Mouse (Mus musculus) forebrain, embryonic 12.5 days (tissue): ENCODE measurements around the gene Mr1. TPM values are rescaled to one million over a fixed set of nuclear protein-coding genes. Genes with fewer than 3 reads are reported as not detected.

Source experiments
- ATAC-seq: fragments of 200-750 bp; cut with Nextera tagmentation; 2 replicates; pipeline ENCODE4 v1.8.0; 2017; ENCODE audit warnings: moderate TSS enrichment; ENCODE audit not compliant: low FRiP score
- H3K27ac ChIP-seq: fragments of 300-500 bp; sonication (generic); 2 replicates; pipeline ENCODE4 v1.5.1; 2016; ENCODE audit warnings: mild to moderate bottlenecking
- H3K27me3 ChIP-seq: fragments of 300-500 bp; sonication (generic); 2 replicates; pipeline ENCODE4 v1.6.1; 2016; ENCODE audit warnings: mild to moderate bottlenecking
- H3K36me3 ChIP-seq: fragments of 300-500 bp; sonication (generic); replicated peaks from 2 replicates; pipeline ENCODE4 v1.6.1; 2016; ENCODE audit warnings: mild to moderate bottlenecking
- H3K4me1 ChIP-seq: fragments of 300-500 bp; sonication (generic); 2 replicates; pipeline ENCODE4 v1.6.1; 2016
- H3K4me2 ChIP-seq: fragments of 300-500 bp; sonication (generic); 2 replicates; pipeline ENCODE4 v1.6.1; 2016; ENCODE audit warnings: mild to moderate bottlenecking, moderate library complexity
- H3K4me3 ChIP-seq: fragments of 300-500 bp; sonication (generic); replicated peaks from 2 replicates; pipeline ENCODE4 v1.5.1; 2016; ENCODE audit warnings: mild to moderate bottlenecking
- H3K9ac ChIP-seq: fragments of 300-500 bp; sonication (generic); 2 replicates; pipeline ENCODE4 v1.6.1; 2016; ENCODE audit warnings: mild to moderate bottlenecking
- H3K9me3 ChIP-seq: fragments of 300-500 bp; sonication (generic); 2 replicates; pipeline ENCODE4 v1.6.1; 2016
- whole genome bisulfite sequencing: fragments of 180-500 bp; shearing (Covaris S2); methylation state at CpG from one replicate; pipeline ENCODE4 v1.1.7; 2016; 5-methylcytosine and 5-hydroxymethylcytosine counted together
- polyA plus RNA-seq: library from polyadenylated mRNA; unstranded; fragments of >200 nt; fragmentation: Nextera tagmentation; extraction: Ambion mirVana; gene quantifications from 2 replicates; pipeline ENCODE4 v1.2.1, GENCODE M21; 2016

Gene Mr1
- polyA plus RNA-seq, 1 experiment from 2014 or later, result 1.3 TPM

DNA sequence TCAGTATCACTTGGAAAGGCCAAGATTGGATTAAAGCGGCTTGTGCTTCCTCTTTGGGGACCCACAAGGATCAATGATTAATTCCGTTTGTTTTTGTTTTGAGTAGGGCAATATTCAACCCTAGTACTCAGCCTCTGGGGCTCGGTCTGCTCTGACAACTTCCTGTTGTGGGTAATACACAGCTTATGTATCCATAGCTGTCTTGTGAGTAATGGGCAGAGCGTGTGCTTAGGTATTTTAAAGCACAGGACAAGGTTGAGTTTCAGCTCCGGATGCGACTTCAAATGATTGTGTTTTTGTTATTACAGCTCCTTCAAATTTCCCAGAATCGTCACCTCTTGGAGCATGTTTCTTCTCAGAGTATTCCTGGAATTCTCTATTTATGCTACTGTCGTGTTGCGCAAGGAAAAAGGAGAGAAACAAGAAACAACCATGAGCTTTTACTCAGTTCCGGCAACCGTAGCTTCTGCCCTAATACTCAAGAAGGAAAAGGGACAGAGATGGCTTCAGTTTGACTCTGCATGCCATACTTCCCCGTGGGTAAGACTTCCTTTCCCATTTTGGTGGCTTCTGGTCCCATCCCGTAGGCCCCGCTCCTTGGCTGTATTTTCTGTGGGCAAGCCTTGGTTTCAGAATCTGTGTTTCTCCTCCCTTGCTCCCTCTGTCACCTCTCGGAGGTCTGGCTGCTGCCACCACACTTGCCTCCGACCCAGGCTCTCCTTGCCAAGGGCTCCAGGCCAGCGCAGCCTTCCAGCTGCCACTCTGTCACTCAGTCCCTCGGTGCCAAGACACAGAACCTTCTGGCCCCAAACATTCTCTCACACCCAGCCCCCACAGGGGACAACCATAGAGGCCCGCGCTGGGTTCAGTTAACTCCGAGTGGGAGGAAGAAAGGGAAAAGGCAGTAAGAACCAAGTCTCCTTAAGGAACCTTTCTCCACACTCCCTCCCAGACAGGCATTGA, 24.4 kb downstream of the Mr1 start:
- H3K27me3 ChIP-seq, result peaks cover 9% of the 10 kb centered on the region; the same call in 1 of the 2 replicates
- H3K4me2 ChIP-seq, result no peak overlapping the region
- H3K36me3 ChIP-seq, result no peaks in the 10 kb centered on the region
- H3K9ac ChIP-seq, result no peak overlapping the region
- H3K9me3 ChIP-seq, result no peaks in the 10 kb centered on the region
- 83% methylated on average over 21 of the region's 21 CpGs for WGBS
- no peak overlapping the region for H3K4me3 ChIP-seq
- no peak for ATAC-seq
- H3K27ac ChIP-seq, result no peak overlapping the region
- no peaks in the 10 kb centered on the region for H3K4me1 ChIP-seq

DNA sequence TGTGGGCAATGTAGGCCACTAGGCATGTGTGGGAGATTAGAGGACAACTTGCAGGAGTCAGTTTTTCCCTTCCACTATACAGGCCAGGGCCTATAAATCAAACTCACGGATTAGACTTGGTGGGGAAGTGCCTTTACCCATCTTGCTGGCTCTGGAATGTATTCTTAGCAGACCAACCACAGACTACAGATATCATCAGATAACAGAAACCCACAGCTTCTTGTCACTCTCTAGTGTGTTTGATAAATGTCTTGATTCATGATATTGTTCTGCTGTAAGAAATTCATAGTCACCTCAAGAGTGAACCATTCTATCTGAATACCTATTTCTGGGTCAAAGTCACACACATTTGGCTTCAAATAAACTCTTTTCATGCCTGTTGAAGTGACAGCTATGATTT, 26.9 kb downstream of the Mr1 start:
- Histone ChIP-seq H3K36me3 (no peaks in the 10 kb centered on the region), H3K4me3 (no peak overlapping the region), H3K9ac (no peak overlapping the region), H3K27ac (no peak overlapping the region), H3K27me3 (peaks cover 19% of the 10 kb centered on the region), H3K4me1 (no peaks in the 10 kb centered on the region), H3K4me2 (no peak overlapping the region), H3K9me3 (no peaks in the 10 kb centered on the region)
- no peak for ATAC-seq
- WGBS, result 88% methylated on average over 1 of the region's 1 CpGs

- Histone ChIP-seq H3K27me3 (peaks cover 42% of the 10 kb centered on the region), H3K4me3 (no peak overlapping the region), H3K4me2 (no peak overlapping the region), H3K4me1 (peaks cover 43% of the 10 kb centered on the region), H3K9ac (no peak overlapping the region), H3K9me3 (no peaks in the 10 kb centered on the region), H3K36me3 (no peaks in the 10 kb centered on the region), H3K27ac (no peak overlapping the region)
- ATAC-seq, result no peak
- 10% methylated on average over 3 of the region's 3 CpGs for WGBS
Measured at GRCm38 (mm10) chr1:155113946-155114345, 32.7 kb downstream of the Mr1 start.

DNA sequence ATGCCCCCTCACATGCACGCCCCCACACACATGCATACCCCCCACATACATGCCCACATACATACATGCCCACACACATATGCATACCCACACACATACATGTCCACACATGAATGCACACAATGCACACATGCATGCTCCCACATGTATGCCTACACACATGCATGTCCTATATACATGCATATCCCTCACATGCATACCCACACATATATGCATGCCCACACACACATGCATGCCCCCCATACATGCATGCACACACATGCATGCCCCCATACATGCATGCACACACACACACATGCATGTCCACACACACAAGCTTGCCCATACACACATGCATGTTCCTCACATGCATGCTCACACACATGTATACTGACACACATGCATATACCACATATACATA, 33.7 kb downstream of the Mr1 start:
- Histone ChIP-seq H3K9ac (no peak overlapping the region), H3K4me3 (no peak overlapping the region), H3K9me3 (no peaks in the 10 kb centered on the region), H3K27me3 (peaks cover 35% of the 10 kb centered on the region), H3K4me2 (no peak overlapping the region), H3K4me1 (peaks cover 53% of the 10 kb centered on the region), H3K27ac (no peak overlapping the region), H3K36me3 (no peaks in the 10 kb centered on the region)
- ATAC-seq, result no peak
- WGBS, result 91% methylated on average over 1 of the region's 1 CpGs

DNA sequence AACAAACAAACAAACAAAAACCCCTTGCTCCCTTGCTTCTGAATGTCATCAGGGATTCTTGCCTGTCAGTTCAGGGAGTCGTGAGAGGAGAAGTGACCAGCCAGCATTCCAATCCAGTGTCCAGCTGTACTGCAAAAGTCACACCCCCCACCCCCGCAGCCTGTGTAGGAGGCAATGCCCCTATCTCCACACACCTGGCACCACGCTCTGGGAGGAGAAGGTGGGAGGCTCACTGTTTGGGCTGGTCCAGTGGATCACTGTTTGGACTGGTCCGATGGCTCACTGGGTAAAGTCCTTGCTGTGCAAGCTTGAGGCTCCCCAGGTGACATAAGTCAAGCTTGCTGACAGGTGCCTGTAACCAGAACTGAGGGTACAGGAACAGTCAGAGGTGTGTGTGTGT, 34.5 kb downstream of the Mr1 start:
- peaks cover 33% of the 10 kb centered on the region for H3K27me3 ChIP-seq

DNA sequence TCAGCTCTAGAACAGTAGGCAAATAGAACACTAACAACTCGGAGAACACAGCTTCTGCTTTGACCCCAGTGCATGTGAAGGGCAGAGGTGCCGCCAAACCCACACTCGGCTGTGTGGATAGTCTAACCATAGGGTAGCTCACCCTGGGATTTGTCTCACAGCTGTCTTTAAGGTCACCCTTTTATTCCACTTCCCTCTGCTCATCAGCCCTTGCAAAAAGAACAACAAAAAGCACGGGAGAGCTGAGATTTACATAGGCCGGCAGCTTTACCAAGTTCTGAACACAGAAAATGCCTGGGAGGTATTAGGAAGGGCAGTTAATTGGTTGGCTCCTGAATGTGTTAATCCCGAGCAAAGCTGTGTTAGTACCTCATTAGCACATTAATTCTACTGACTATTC, 35.1 kb downstream of the Mr1 start:
- H3K4me1 ChIP-seq, result peaks cover 55% of the 10 kb centered on the region
- no peaks in the 10 kb centered on the region for H3K9me3 ChIP-seq
- 0 out of 2 replicates have a peak overlapping the region, but pooled peaks have one; percentile 0 for H3K4me2 ChIP-seq
- 4% methylated on average over 6 of the region's 6 CpGs for WGBS
- H3K27ac ChIP-seq, result peak overlapping the region; percentile 67
- peaks cover 37% of the 10 kb centered on the region for H3K27me3 ChIP-seq
- no peak overlapping the region for H3K4me3 ChIP-seq
- peak; percentile 62; the same call in 1 of the 2 replicates for ATAC-seq
- H3K9ac ChIP-seq, result no peak overlapping the region
- H3K36me3 ChIP-seq, result no peaks in the 10 kb centered on the region

More for the DNA sequence above, 34.5 kb downstream of the Mr1 start:
- WGBS, result 13% methylated on average over 4 of the region's 4 CpGs
- no peak overlapping the region for H3K27ac ChIP-seq
- no peak overlapping the region for H3K9ac ChIP-seq
- H3K4me1 ChIP-seq, result peaks cover 55% of the 10 kb centered on the region
- H3K4me3 ChIP-seq, result no peak overlapping the region
- no peak overlapping the region for H3K4me2 ChIP-seq
- no peaks in the 10 kb centered on the region for H3K9me3 ChIP-seq
- no peaks in the 10 kb centered on the region for H3K36me3 ChIP-seq
- peak; percentile 39; the same call in 1 of the 2 replicates for ATAC-seq

- peaks cover 27% of the 10 kb centered on the region for H3K27me3 ChIP-seq
- no peaks in the 10 kb centered on the region for H3K36me3 ChIP-seq
- H3K4me2 ChIP-seq, result peak overlapping the region; percentile 22; the same call in 1 of the 2 replicates
- peak overlapping the region; percentile 59 for H3K27ac ChIP-seq
- peaks cover 55% of the 10 kb centered on the region for H3K4me1 ChIP-seq
- 0 out of 2 replicates have a peak overlapping the region, but pooled peaks have one; percentile 21 for H3K9ac ChIP-seq
- no peak overlapping the region for H3K4me3 ChIP-seq
- 13% methylated on average over 18 of the region's 18 CpGs for WGBS
- ATAC-seq, result no peak
- no peaks in the 10 kb centered on the region for H3K9me3 ChIP-seq
Measured at GRCm38 (mm10) chr1:155109387-155110350, 36.9 kb downstream of the Mr1 start.

DNA sequence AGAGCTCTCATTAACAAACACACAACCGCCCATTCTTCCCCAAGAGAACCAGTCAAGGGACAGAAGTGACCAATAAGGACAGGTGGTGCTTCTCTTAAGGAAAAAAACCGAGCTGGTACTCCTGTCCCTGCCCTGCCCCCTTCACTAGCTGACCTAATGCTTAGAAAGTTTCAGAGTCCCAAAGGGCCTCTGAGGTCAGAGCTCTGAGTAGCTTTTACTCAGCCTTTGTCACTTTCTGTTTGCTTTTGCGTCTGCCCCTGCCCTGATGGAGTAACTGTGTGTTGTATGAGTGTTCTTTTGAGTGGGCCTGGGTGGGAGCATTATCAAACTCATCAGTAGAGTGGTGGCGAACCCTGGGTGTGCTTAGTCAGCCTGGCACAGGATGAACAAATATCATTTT, 38.2 kb downstream of the Mr1 start:
- Histone ChIP-seq H3K27me3 (peaks cover 16% of the 10 kb centered on the region; the same call in 1 of the 2 replicates), H3K4me2 (no peak overlapping the region), H3K4me3 (no peak overlapping the region), H3K9me3 (no peaks in the 10 kb centered on the region), H3K4me1 (peaks cover 46% of the 10 kb centered on the region), H3K36me3 (no peaks in the 10 kb centered on the region), H3K9ac (no peak overlapping the region), H3K27ac (no peak overlapping the region)
- WGBS, result 41% methylated on average over 4 of the region's 4 CpGs
- no peak for ATAC-seq

DNA sequence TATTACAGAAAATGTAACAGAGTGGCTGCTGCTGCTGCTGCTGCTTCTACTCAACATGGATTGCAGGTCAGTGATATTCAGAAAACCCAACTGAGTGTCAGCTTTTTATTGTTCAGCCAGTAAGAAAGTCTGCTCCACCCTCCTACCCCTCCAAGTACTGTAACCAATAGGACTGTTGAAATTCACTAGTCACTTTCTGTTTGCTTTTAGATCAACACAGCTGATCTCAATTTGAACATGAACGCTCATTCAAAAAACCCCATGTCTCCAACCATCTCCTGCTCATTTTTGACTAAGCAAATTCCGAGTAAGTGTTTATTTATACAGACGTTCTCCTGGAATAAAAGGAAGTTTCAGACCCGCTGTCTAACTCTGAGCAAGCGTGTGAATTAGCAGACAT, 38.8 kb downstream of the Mr1 start:
- Histone ChIP-seq H3K27ac (no peak overlapping the region), H3K9me3 (no peaks in the 10 kb centered on the region), H3K36me3 (no peaks in the 10 kb centered on the region), H3K4me2 (no peak overlapping the region), H3K9ac (no peak overlapping the region), H3K4me3 (no peak overlapping the region), H3K27me3 (peaks cover 11% of the 10 kb centered on the region; the same call in 1 of the 2 replicates), H3K4me1 (peaks cover 40% of the 10 kb centered on the region)
- ATAC-seq, result no peak
- 52% methylated on average over 5 of the region's 5 CpGs for WGBS

DNA sequence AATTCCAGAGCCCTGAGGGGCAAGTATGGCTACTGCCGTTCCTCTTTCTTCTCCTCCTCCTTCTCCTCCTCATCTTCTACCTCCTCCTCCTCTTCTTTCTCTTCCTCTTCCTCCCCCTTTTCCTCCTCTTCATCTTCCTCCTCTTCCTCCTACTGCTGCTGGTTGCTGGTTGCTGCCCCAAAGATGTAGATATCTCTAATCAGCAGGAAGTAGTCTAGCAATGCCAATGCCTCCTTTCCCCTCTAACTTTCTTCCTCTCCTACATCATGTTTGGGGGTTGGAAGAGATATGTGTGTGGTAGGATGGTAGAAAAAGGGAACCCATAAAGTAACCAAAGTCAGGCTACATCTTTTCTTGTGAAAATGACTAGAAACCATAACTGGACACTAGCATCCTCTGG, 40.3 kb downstream of the Mr1 start:
- Histone ChIP-seq H3K4me2 (no peak overlapping the region), H3K27ac (no peak overlapping the region), H3K36me3 (no peaks in the 10 kb centered on the region), H3K9ac (no peak overlapping the region), H3K4me3 (no peak overlapping the region), H3K4me1 (peaks cover 30% of the 10 kb centered on the region), H3K9me3 (no peaks in the 10 kb centered on the region), H3K27me3 (peaks cover 4% of the 10 kb centered on the region; the same call in 1 of the 2 replicates)
- ATAC-seq, result no peak
- 82% methylated on average over 1 of the region's 1 CpGs for whole genome bisulfite sequencing

DNA sequence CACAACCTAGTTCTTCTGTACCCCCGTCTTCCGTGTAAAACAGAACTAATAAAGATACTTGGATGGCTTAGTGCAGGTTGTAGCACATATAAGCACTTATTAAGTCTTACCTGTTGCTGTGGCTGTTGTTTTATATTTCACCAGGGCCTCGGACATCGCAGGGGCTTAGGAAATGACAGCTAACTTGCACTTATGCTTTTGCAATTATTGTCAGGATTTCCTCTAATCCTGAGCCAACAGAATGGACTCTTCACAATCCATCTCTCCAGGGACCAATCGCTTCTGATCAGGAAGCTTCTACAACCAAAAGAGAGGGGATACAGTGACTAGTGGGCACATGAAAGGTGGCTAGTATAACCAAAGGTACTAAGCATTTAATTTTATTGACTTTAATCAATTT, 42.6 kb downstream of the Mr1 start:
- Histone ChIP-seq H3K9me3 (no peaks in the 10 kb centered on the region), H3K27ac (no peak overlapping the region), H3K4me2 (no peak overlapping the region), H3K4me1 (peaks cover 16% of the 10 kb centered on the region), H3K36me3 (no peaks in the 10 kb centered on the region), H3K4me3 (no peak overlapping the region), H3K9ac (no peak overlapping the region), H3K27me3 (peaks cover 4% of the 10 kb centered on the region; the same call in 1 of the 2 replicates)
- no peak for ATAC-seq
- WGBS, result 89% methylated on average over 5 of the region's 5 CpGs

GRCm38 (mm10) chr1:155102631-155103030, 44.0 kb downstream of the Mr1 start:
- Histone ChIP-seq H3K9me3 (no peaks in the 10 kb centered on the region), H3K27me3 (peaks cover 4% of the 10 kb centered on the region; the same call in 1 of the 2 replicates), H3K9ac (no peak overlapping the region), H3K36me3 (no peaks in the 10 kb centered on the region), H3K4me3 (no peak overlapping the region), H3K4me1 (peaks cover 4% of the 10 kb centered on the region), H3K27ac (no peak overlapping the region), H3K4me2 (no peak overlapping the region)
- 73% methylated on average over 4 of the region's 4 CpGs for WGBS
- no peak for ATAC-seq
